Mouse (Mus musculus): ENCODE measurements around the gene Gpr4.
A peak's percentile ranks its signal among the peaks of the same experiment; 100 is the strongest.

Gene Gpr4

DNA sequence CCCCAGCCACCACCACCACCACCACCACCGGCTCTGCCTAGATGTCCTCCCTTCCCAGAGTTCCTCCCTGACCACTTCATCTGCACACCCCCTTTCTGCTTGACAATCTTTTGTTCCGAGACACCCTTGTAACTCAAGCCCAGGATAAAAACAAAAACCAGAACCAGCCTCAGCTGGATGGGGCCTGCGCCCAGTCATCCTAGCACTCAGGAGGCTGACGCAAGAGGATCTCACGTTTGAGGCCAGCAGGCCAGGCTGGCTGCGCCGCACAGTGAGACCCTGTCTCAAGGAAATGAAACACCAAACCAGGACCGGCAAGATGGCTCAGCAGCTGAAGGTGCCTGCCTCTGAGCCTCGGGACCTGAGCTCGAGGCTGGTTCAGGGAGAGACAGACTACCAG, 54.7 kb downstream of the Gpr4 start:
- no peak for DNase-seq

GRCm38 (mm10) chr7:19268993-19269681, 56.8 kb downstream of the Gpr4 start:
- peak; percentile 61 for DNase-seq

DNA sequence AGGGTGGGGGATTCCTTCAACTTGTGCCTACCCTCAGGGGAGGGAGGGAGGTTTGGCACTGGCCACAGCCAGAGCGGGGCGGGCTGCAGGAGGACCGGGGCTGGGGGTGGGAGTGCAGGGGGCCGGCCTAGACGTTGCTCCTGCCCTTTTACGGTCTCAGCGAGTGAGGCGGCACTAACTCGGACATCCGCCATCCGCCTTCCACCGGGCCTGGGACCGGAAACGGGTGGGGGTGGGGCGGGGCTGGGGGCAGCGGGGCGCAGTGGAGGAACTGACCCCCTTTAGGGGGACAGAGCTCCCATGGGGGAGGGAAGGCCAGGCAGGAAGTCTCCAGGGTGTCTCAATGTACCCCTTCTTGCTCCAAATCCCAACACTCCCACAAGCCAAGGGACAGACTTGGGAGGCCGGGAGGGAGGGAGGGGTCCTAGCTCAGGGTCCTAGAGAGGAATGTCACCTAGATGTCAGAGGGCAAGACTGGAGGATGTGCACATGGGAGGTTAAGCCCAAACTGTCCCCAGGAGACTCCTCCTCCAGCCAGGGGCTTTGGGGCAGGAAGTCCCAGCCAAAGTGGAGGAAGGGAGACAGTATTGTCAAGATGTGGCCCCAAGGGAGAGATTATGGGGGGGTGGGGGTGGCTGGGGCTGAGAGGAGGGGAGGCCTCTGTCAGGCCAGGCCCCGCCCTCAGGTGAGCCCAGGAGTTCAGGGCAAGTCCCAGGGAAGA, 57.5 kb downstream of the Gpr4 start:
- peak; percentile 92 for DNase-seq

GRCm38 (mm10) chr7:19270509-19271237, 58.3 kb downstream of the Gpr4 start:
- peak; percentile 61 for DNase-seq

DNA sequence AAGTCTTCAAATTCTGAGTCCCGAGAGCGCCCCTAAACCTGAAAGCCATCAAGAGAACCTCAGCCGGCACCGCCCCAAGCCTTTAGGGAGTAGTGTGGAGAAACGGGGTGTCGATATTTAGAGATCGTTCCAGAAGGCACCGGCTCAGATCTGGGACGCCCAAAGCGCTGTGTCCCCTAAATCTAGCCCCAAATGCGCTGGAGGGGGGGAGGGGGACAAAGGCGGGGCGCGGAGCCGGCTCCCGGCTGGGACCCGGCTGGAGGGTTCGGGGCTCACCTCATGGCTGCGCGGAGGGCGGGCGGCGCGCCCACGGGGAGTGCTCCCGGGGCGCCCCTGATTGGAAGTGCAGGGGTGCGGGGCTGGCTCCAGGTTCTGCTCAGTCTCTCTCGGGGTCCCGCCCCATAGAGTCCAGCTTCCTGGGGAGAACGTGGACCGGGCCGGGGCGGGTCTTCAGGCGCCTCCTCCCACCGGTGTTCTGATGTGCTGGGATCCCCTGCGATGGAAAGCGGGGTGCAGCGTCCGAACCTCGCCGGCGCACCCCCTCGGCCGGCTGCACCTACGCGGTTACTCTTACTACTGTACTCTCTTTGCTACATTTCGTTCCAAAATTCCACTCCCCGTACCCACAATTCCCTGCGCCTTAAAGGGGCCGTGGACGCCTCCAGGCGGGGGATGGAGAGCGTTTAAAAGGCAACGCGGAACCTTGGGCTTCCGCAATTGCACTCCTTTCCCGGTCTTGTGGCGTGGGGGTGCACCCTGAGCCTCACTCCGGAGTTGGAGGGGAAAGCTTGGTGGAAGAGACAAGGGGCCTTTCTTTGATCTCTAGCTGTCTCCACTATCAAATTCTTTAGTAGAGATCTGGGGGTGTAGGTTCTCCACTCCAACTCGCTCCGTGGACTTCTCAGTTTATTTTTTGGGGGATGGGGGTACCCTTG, 59.2 kb downstream of the Gpr4 start, which contains the start of gene Vasp:
Vasp (minus strand) TSS at position 580 of the 935 bp plus-strand sequence.
- peak; percentile 90 for DNase-seq

- DNase-seq, result peak; percentile 90
Measured at GRCm38 (mm10) chr7:19272173-19272764, 59.9 kb downstream of the Gpr4 start.

Measured in kidney, postnatal 10 days (tissue).